Mouse (Mus musculus) right cerebral cortex, postnatal 10 days (tissue): ENCODE data around the gene Srf.
A peak's percentile ranks its signal among the peaks of the same experiment; 100 is the strongest.
"Not testable (repeated sequence)": the region's sequence is repeated elsewhere in the genome, so short reads cannot be mapped to it uniquely, and the experiment has no call there.

ENCODE experiments used
- DNase-seq, 2 experiments: peaks; one replicate each; pipeline ENCODE4 v3.0.0; 2021; ENCODE audit warnings: low spot score in 2 of 2

Srf gene

DNA sequence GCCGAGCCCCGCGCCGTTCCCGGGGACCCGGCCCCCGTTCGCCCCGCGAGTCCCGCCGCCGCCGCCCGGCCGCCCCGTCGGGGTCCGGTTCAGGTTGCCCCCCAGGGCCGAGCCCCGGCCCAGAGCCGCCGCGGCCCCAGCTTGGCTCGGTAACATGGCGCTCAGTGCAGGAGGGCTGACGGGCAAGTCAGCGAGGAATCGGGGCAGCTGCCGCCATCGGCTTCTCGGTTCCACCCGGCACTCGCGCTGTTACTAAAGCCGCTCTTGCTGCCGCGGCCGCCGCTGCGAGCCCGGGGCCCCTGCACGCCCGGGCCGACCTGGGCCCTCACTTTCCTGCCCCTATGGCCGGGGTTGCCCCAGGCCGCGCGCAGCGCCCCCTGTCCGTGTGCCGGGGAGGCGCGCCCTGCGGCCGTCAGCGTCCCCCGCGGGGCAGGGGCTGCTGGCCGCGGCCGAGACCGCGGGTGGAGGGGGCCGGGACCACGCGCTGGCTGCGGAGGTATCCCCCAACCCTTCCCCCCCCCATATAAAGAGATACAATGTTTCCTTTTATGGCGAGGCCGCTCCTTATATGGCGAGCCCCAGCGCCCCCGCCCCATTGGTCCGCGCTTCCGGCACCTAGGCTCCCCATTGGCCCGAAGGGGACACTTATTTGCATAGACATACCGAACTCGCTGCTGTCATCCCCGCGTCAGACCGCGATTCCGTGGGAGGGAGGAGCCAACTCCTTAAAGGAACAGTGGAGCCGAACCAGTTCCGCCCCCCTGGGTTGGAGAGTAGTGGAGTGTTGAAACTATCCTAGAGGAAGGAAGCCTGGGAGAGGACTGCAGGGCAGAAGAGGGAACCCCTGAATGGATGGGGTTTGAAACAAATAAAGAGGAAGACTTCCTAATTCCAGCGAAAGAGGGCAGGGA, at the start of gene Srf:
Gene Srf, minus strand, starts transcription at position 503 of the 911 bp plus-strand sequence.
- DNase-seq = peak; percentile 99

DNA sequence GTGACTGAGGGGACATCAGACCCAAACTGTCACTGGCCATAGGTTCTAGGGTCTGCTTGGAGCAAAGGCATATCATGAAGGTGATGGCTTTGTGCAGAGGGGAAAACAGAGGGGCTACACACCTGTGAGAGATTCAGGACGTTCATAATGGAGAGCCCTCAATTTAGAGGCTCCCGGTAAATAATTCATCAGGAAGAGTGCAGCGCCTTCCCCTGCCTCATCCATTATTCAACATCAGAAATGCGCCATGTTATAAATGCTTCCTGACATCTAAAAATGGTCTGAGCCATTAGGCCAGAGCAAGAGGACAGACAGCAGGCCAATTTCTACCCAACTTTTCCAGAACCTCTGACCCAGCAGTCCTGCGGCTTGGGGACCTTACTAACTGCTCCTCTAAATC, 49.2 kb upstream of the Srf start:
- no peak for DNase-seq

DNA sequence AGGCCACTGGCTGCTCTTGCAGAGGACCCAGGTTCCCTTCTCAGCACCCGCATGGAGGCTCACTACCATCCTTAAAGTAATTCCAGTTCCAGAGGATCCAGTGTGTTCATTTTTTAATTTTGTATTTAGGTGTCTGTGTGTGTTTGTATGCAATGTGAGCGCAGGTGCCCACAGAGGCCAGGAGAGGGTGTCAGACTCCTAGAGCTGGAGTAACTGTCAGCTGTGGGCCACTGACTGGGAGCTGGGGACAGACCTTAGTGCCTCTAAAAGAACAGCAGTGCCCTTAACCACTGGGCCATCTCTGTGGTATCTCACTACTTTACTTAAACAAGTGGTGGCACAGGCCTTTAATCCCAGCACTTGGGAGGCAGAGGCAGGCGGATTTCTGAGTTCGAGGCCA, 47.3 kb upstream of the Srf start:
- DNase-seq = no peak

DNA sequence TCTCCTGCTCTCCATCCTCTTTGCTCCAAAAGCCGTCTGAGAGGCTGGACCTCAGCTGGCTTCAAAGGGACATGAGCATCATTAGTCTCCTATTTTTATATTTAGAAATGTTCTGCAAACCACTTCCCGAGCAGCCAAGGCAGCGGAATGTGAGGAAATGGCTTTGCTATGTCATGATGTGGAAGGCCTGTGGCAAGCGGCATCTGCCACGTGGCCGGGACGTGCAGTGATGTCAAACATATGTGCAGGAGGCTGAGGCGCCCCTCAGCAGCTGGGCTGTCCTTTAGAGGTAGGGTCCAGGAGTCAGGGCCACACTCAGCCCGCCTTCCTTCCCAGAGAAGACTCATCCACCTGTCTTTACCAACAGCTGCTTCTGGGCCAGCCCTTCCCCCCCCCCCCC, 46.2 kb upstream of the Srf start:
- DNase-seq = no peak

DNA sequence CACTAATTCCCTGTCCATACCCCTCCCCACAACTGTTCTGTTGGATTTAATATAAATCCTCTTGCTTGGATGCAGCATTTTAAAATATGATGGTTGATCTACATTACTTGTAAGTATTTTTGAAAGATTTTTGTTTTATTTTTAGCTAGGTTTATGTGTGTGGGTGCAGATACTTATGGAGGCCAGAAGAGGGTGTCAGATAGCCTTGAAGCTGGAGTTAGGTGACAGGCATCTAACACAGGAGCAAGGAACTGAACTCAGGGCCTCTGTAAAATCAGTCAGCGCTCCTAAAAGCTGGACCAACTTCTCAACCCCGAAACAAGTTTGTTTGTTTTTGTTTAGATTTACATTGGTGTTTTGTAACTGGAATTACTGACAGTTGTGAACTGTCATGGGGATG, 44.6 kb upstream of the Srf start:
- no peak for DNase-seq

DNA sequence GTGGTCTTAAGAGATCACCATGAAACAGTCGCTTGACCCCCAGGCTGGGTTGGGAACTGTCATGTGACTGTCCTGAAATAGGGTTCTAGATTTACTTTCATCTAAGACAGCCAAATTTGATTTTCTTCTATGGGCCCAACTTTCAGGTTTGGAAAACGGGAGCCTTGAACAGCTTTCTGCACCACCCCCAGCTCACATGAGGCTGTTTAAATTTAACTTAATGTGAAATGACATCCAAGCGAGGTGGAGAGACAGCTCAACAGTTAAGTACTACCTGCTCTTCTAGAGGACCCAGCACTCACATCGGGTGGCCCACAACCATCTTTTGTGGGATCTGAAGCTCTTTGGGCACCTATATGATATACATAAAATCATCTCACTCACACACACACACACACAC, 43.0 kb upstream of the Srf start:
- no peak for DNase-seq

DNA sequence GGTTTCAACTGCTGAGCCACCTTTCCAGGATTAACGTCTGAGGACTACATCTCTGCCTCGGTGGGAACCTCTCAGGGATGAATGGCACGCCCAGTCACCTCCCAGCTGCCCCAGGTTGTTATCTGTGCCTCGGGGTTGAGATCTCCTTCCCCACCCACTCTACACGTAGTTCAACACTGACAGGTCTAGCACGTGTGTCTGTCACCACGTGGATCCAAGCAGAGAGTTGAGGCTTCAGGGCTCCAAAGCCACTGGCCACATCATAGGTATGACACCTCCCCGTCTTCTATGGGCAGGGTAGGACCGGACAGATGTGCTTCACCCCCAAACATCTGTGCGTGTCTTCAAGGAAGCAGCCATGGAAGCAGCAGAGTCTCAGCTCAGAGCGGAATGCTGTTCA, 42.0 kb upstream of the Srf start:
- DNase-seq = no peak

DNA sequence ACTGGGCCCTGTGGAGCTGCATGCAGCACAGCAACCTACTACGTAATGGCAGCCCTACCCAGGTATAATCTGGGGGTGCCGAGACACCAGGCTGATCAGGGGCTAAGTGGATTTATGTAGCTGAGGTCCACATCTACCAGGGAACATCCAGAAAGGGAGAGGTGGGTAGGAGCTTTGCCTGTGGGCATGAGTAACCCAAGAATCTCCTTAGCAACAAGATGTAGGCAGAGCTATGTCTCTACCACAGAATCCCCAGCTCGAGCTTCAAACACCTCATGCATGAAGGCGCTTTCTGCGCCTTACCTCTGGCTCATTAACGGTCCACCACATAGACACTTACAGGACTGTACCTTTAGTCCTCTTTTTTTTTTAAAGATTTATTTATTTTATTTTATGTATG, 39.4 kb upstream of the Srf start:
- DNase-seq = no peak

DNA sequence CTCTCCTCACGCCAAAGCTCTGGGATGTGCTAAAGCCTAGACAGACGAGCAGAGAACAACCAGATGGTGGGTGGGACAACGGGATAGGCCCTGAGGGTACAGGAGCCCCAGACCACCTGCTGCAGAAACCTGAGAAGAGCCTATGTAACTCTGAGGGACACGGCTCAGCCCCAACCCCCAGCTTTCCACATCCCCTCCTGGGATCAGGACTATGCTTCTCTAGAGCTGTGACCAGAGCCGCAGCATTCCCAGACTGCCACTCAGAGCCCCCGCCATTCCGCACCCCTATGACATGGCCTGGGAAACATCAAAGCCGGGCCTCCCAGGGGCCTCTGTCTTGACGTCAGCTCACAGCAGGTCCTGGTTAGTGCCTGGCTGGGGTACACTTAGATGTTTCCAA, 38.6 kb upstream of the Srf start:
- DNase-seq = no peak

DNA sequence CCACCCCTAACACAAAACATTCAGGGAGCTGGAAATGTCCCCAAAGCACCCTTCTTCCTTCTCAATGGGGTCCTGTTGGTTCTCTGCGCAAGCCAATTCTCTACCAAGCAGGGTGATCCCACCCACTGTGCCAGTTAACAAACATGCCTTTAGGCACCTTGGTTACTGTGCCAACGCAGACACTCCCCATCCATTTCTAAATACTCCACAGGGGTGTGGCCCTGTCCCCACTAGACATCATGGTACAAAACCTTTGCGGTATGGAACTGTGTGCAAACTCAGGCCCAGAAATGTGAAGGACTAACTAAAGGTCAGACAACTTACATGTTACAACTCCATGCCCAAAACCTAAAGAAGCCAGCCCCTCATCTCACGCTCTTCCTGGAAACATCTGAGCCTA, 37.1 kb upstream of the Srf start:
- no peak for DNase-seq

DNA sequence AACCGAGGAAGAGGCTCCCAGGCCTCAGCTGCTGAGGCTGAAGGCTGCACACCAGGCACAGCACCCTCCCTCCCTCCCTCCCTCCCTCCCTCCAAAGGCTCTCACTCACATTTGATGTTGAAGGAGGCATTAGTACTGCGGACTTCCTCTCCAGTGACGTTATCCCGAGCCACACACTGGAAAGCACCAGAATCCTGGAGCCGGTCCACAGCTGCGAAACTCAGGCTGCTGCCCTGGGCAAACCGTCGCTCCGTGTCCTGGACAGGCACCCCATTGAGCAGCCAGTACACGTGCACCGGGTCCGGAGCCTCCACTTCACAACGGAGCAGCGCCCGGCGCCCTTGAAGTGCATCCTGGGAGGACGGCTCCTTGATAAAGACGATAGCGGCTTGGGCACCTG, 35.4 kb upstream of the Srf start:
- peak; percentile 50 to 59 for DNase-seq

DNA sequence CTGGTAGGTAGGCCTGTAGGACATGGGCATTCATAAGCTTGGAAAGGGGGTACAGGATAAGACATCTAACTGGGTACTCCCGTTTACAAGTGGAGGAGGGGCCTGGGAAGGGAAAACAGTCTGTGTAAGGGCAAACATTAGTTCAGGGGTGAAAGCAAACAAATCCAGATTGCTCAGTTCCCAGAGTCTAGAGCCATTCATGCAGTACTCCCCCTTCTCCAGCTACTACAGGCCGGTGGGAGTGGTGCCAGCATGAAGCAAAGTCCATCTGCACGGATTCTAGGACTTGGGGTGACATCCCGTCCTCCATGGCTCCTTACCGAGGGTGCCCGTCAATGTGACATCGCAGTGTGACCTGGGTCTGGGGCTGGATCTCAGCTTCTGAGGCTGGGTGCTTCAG, 34.5 kb upstream of the Srf start:
- no peak for DNase-seq

DNA sequence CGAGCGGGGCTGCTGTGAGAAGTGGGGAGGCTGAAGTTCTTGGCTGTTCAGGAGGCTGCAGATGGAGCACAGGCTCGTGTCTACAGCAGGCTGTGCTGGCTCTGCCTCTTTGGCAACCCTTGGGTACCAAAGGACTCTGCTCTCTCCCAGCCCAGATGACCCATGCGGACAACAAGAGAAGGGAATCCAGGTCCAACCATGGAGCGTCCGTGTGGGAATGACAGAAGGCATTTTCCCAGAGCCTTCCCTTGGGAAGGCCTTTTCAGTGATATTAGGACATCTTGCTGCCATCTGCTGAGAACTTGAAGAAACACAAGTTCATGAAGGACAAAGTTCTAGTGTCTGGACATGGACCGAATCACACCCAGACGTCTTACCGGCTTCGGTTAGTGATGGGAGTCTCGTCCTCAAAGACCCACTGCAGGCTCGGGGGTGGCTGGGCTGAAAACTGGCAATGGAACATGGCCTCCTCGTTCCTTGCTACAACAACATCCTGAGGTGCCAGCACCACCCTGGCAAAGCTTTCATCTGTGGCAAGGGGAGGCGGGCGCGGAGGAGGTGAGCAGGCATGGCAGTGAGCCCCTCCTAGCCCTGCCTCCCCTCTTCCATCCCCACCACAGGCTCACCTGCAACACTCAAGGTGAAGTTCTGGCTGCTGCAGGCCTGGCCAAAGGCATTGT, 33.8 kb upstream of the Srf start:
- DNase-seq = no peak

DNA sequence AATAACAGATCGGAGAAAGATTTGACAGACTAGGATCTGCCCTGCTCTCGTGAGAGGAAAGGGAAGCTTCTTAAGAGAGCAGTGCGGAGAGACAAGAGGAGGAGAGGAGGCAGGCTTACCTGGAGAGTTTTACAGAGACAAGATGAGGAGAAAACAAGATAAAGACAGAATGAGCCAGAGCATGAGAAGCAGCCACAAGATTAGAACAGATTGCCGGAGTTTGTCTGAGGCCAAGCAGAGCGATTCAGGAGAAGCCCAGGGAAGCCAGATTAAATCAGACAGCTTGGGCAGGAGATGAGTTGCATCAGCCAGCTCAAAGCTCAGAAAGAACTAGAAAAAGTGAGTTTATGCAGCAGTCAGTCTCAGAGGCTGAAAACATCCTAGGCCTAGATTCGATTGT, 32.9 kb upstream of the Srf start:
- no peak for DNase-seq

DNA sequence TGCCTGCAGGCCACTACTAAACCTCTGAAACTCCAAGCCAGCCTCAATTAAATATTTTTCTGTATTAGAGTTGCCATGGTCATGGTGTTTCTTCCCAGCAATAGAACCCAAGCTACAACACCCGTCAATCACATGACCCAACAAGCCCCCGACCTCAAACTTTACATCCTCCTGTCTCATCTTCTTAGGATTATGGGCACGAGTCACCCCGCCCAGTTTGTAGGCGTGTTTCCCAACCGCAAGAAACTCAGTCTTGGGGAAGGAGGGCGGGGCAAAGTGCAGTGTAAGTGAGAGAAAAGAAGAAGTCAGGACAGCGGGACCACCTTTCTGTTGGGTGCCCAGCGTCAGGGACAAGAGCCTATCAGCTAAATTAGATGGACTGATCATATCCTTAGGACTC, 32.2 kb upstream of the Srf start:
- DNase-seq = no peak

DNA sequence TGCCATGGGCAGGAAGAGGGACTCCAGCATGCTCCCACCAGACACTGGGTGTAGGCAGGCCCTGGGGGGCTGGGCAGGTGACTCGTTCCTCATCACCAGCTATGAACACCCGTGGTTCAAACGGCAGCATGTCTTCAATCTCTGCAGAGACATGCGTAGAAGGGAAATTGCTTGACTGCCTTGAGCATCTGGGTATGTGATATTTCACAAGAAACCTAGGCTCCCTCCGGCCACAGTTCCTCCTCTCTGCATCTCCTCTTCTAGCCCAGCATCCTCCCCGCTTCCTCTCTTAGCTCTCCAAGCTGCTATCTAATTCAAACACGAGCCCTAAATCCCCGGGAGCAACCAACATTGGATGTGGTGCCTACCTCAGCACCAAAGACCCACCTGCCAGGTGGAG, 30.4 kb upstream of the Srf start:
- DNase-seq = no peak

DNA sequence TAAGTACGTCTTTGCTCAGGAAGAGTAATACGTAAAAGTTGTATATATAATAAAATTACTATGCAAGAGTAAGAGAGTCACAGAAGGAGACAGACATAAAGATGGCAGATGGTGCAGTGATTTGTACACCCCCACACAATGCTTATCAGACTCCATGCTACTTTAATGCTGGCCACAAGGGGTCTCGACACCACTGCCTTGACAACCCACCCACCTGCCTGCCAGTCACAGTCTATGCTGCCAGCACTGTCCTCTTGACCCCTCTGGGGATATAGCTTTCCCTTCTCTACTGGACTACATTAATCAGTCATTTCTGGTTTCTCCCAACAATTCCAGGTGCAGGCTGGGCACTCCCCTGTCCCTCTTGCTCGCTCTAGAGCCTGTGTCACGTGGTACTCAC, 22.7 kb upstream of the Srf start:
- no peak for DNase-seq

DNA sequence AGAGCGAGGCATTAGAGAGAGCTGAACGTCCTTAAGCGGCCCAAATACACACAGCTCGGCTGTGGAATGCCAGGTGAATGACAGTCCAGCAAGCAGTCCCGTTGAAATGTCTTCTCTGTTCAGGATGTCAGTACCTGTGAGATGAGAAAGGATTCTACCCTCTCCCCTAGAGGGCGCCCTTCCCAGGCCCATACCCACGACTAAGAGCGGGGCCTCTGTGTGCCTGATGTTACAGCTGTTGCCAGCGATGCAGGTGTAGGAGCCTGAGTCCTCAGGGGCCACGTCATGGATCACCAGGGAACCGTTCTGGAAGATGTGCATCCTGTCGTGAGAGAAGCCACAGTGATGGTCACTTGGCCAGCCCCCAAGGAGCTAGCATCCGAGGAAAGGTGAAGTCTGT, 20.1 kb upstream of the Srf start:
- DNase-seq = no peak

DNA sequence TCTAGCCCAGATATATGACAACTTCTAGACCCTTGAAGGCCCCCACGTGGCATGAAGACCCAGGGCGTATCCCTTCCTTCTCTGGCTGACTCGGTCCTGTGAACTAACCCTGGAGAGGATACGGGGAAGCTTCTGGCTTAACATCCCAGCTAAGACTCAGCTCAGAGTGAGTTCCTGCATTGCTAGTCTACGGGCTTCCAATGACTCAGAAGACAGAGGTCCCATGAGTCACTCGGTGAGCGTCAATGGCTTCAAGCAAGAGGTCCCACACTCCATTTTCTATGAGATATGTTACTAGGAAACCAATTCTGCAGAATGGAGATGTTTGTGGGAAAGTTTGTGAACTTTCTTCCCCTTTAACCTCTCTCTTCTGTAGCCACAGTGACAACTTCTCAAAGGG, 18.6 kb upstream of the Srf start:
- DNase-seq = no peak

DNA sequence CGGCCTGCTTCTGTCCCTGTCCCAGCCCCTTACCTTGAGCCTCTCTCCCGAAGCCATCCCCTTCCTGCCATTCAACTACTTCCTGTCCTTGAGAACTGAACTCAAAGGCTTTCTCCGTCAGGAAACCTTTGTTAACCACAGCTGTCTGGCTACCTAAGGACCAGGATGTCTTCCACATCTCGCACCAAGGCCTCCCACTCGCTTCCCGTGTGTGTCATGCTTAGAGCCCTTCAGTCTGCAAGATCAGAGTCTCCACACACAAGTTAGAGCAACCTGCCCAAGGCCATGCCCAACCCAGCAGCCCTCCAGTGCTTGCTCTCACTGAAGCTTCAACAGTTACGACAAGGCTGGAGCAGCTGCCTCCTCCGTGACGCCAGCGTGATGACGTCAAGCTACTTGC, 15.0 kb upstream of the Srf start:
- DNase-seq = no peak

DNA sequence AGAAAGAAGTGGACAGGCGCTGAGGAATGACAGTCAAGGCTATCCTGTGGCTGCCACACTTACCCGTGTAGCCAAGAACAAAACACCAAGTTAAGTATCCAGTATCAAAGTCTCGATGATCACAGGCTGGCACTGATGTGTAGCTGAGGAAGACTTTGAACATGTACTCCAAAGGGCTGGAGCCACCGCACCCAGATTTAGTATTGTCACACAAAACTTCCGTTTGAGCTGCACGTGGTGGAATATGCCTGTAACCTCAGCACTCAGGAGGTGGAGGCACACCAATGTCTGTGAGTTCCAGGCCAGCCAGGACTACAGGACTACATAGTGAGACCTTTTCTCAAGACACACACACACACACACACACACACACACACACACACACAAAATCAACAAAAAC, 3.2 kb upstream of the Srf start:
- DNase-seq = no peak

DNA sequence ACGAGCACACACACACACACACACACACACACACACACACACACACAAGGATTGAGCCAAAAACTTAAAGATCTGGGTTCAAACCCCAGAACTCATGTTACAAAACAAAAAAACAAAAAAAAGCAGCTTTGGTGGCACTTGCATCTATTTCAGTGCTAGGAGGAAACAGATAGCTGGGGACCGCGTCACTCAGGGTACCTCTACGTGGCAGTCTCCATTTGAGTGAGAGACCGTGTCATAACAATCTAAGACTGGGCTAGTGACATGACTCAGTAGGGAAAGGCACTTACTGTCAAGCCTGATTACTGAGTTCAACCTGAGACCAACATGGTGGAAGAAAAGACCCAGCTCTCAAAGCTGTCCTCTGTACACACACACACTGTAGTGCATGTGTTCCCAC, 2.2 kb upstream of the Srf start:
- DNase-seq = no peak

DNA sequence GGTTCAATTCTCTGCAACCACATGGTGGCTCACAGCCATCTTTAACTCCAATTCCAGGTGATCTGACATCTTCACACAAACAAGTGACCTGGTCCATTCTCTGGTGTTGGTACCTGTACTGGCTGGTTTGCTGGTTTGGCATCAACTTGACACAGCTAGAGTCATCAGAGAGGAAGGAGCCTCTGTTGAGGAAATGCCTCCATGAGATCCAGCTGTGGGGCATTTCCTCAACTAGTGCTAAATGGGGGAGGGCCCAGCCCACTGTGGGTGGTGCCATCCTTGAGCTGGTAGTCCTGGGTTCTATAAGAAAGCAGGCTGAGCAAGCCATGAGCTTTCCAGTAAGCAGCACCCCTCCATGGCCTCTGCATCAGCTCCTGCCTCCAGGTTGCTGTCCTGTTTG, 1.3 kb upstream of the Srf start:
- not testable (repeated sequence) for DNase-seq

DNA sequence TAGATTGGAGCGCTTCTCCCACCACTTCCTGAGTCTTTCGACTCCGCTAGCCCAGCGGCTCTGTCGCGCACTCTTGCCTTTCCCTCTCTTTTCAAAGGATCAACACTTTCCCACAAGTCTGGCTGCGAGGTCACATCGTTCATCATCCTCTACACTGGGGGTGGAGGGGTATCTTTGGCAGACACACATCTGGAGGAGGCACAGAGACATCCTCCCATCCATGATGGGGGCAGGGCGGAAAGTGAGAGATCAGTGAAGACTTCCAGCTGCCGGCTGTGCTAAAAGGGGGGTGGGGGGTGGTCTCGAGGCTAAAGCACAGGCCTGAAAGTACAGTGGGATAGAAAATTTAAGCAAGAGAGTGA, 590 bp upstream of the Srf start:
- DNase-seq = peak; percentile 63 to 64
